Mouse (Mus musculus) adipose tissue, adult 10 weeks (tissue): Measurements from ENCODE around the gene Uqcrh. TPM values are rescaled to one million over a fixed set of nuclear protein-coding genes. Genes with fewer than 3 reads are reported as not detected.

Source experiments
- polyA plus RNA-seq: library from polyadenylated mRNA; stranded (reverse); fragments of 350-450 nt; fragmentation: Illumina TruSeq; extraction: RNeasy Lipid Tissue Mini Kit (QIAGEN cat#74804); gene quantifications from one replicate; pipeline ENCODE4 v1.2.3, GENCODE M21; 2014; ENCODE audit warnings: low read depth, low replicate concordance

The Uqcrh gene
- polyA plus RNA-seq, result 654 TPM

GRCm38 (mm10) chr4:116074861-116075620, at the start of gene Uqcrh, which contains the start of gene Lrrc41:
Gene Uqcrh (minus strand): TSS chr4:116075071.
Gene Lrrc41 (plus strand): TSS chr4:116075269.

GRCm38 (mm10) chr4:116123602-116124519, 49.0 kb upstream of the Uqcrh start, which contains the start of the genes Rad54l and Pomgnt1:
Gene Rad54l (minus strand): TSS chr4:116123690.
Gene Pomgnt1 (plus strand): TSS chr4:116123840.

DNA sequence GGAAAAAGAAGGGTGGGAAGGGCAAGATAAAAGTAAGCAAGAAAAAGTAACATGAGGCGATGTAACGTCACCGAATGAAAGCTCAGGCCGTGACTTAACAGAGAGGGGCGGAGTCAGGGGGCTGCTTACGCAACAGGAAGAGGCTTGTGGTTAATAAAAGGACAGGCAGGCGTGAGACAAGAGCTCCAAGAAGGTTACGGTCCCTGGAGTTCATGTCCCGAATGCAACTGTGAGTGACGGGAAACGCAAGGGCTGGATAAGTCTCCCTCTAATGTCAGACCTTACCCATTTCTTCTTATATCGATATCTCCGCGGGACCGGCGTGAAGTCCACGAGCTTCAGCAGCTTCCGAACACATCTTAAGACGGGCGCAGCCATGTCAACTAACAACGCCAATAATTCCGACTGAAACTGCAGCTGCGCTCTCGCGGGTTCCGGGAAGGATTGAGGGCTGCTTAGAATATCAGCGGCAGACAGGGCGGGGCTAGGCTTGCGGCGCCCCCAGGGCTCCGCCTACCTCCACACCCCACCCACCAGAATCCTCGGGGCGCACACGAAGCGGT, 21.4 kb downstream of the Uqcrh start, which contains the start of gene Nsun4:
TSS of gene Nsun4 (minus strand) at position 478 of the 563 bp plus-strand sequence.

DNA sequence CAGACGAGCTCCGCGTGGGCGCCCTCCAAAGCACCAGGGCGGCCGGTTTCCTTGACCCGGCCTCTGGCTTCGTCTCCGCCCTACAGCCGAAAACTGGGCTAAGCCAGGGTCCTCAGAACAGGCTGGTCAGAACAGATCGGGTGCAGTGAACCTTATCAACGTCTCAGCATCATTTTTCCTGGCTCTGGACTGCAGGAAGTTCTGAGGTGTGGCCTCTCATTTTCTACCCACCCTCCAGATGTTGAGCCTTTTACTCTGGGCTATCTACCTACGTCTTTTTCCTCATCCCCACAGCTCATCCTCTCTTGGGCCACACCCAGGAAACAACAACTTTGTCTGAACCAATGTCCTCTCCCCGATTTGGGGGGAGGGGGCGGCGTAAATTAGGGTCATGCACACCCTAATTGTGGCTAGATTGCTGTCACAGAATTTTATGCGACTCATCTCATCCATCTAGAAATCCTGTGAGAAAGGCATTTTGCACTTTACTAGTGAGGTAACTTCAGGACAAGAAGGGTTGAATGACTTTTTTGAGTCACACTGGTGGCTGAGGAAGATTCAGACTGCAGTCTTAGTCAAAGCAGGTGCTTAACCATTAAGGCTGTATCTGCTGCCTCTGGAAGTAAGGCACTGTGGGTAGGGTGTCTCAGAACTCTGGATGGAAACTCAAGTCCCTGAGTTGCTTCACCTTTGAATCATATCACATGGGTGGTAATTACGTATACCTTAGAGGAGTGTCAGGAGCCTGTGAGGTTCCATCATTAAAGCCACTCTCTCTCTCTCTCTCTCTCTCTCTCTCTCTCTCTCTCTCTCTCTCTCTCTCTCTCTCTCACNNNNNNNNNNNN, 56.7 kb downstream of the Uqcrh start, which contains the start of gene Faah:
TSS of gene Faah (minus strand) at position 25 of the 845 bp plus-strand sequence.

Other genes starting within 250 kb of the Uqcrh start
- gene Mob3c, start 247.0 kb downstream of the Uqcrh start, polyA plus RNA-seq, result 12.0 TPM
- gene Mknk1, start 235.9 kb downstream of the Uqcrh start, polyA plus RNA-seq, result 30.8 TPM
- gene Kncn, start 190.7 kb downstream of the Uqcrh start, polyA plus RNA-seq, result not detected
- 0.37 TPM for gene 6430628N08Rik, start 184.4 kb downstream of the Uqcrh start, polyA plus RNA-seq
- gene Dmbx1, start 135.1 kb downstream of the Uqcrh start, polyA plus RNA-seq, result not detected
- gene Faah, start 57.1 kb downstream of the Uqcrh start, polyA plus RNA-seq, result 40.8 TPM
- 15.4 TPM for gene Nsun4, start 21.2 kb downstream of the Uqcrh start, polyA plus RNA-seq
- 37.3 TPM for gene Lrrc41, start 198 bp upstream of the Uqcrh start, polyA plus RNA-seq
- 1.1 TPM for gene Rad54l, start 48.6 kb upstream of the Uqcrh start, polyA plus RNA-seq
- 54.4 TPM for gene Pomgnt1, start 48.8 kb upstream of the Uqcrh start, polyA plus RNA-seq
- gene Lurap1, start 76.3 kb upstream of the Uqcrh start, polyA plus RNA-seq, result 4.2 TPM
- gene Tspan1, start 92.5 kb upstream of the Uqcrh start, polyA plus RNA-seq, result 41.6 TPM
- 20.7 TPM for gene 1700042G07Rik, start 98.3 kb upstream of the Uqcrh start, polyA plus RNA-seq
- gene Gm49337, start 98.3 kb upstream of the Uqcrh start, polyA plus RNA-seq, result not detected
- 19.1 TPM for gene Pik3r3, start 146.5 kb upstream of the Uqcrh start, polyA plus RNA-seq